Mouse (Mus musculus): Measurements from ENCODE around the gene Dkkl1. TPM values are rescaled to one million over a fixed set of nuclear protein-coding genes. Genes with fewer than 3 reads are reported as not detected.
A peak's percentile ranks its signal among the peaks of the same experiment; 100 is the strongest.

The Dkkl1 gene
- polyA plus RNA-seq, 2 experiments, result 4.8 to 14.8 TPM

- Histone ChIP-seq H3K36me3 (ENCODE audit: control insufficient read depth, insufficient read depth, low read length) (peaks cover 10% of the 10 kb centered on the region), H3K4me2 (replicated peaks; ENCODE audit: low read depth, low read length, severe bottlenecking) (no peak overlapping the region), H3K27ac (replicated peaks; ENCODE audit: low read depth, low read length) (no peak overlapping the region), H3K9ac (ENCODE audit: low read depth, low read length, severe bottlenecking) (no peak overlapping the region), H3K4me3 (replicated peaks; ENCODE audit: low read length) (no peak overlapping the region), H3K27me3 (ENCODE audit: control insufficient read depth, insufficient read depth, low read length) (no peaks in the 10 kb centered on the region), H3K9me3 (ENCODE audit: control insufficient read depth, low read length) (no peaks in the 10 kb centered on the region), H3K4me1 (ENCODE audit: control insufficient read depth, insufficient read depth, low read length) (peaks cover 27% of the 10 kb centered on the region)
- 78% methylated on average over 17 of the region's 17 CpGs for WGBS
- no peak for DNase-seq (ENCODE audit: low spot score)
- TF ChIP-seq POLR2A (IDR thresholded peaks at IDR 0.05; ENCODE audit: borderline replicate concordance, extremely low read depth, insufficient read depth, insufficient read length), result no peak
- ATAC-seq (ENCODE audit: low FRiP score, low read depth), result no peak
Observed at GRCm38 (mm10) chr7:45237747-45238699, 26.1 kb upstream of the Dkkl1 start.

GRCm38 (mm10) chr7:45235656-45236180 lies 23.8 kb upstream of the Dkkl1 start:
- Histone ChIP-seq H3K9ac (ENCODE audit: low read depth, low read length, severe bottlenecking) (peak overlapping the region; percentile 40), H3K36me3 (ENCODE audit: control insufficient read depth, insufficient read depth, low read length) (peaks cover 33% of the 10 kb centered on the region), H3K9me3 (ENCODE audit: control insufficient read depth, low read length) (no peaks in the 10 kb centered on the region), H3K27me3 (ENCODE audit: control insufficient read depth, insufficient read depth, low read length) (no peaks in the 10 kb centered on the region), H3K4me2 (replicated peaks; ENCODE audit: low read depth, low read length, severe bottlenecking) (peak overlapping the region; percentile 42), H3K4me3 (replicated peaks; ENCODE audit: low read length) (peak overlapping the region; percentile 21), H3K4me1 (ENCODE audit: control insufficient read depth, insufficient read depth, low read length) (peaks cover 23% of the 10 kb centered on the region), H3K27ac (replicated peaks; ENCODE audit: low read depth, low read length) (no peak overlapping the region; the same call in 1 of the 2 replicates)
- DNase-seq (ENCODE audit: low spot score), result no peak
- 25% methylated on average over 17 of the region's 17 CpGs for WGBS
- peak; percentile 12 for ATAC-seq (ENCODE audit: low FRiP score, low read depth)
- TF ChIP-seq POLR2A (IDR thresholded peaks at IDR 0.05; ENCODE audit: borderline replicate concordance, extremely low read depth, insufficient read depth, insufficient read length), result no peak

- Histone ChIP-seq H3K27ac (replicated peaks; ENCODE audit: low read depth, low read length) (no peak overlapping the region; the same call in 1 of the 2 replicates), H3K4me2 (replicated peaks; ENCODE audit: low read depth, low read length, severe bottlenecking) (peak overlapping the region; percentile 42), H3K9me3 (ENCODE audit: control insufficient read depth, low read length) (no peaks in the 10 kb centered on the region), H3K4me3 (replicated peaks; ENCODE audit: low read length) (peak overlapping the region; percentile 21), H3K9ac (ENCODE audit: low read depth, low read length, severe bottlenecking) (peak overlapping the region; percentile 40), H3K4me1 (ENCODE audit: control insufficient read depth, insufficient read depth, low read length) (peaks cover 21% of the 10 kb centered on the region), H3K27me3 (ENCODE audit: control insufficient read depth, insufficient read depth, low read length) (no peaks in the 10 kb centered on the region), H3K36me3 (ENCODE audit: control insufficient read depth, insufficient read depth, low read length) (peaks cover 33% of the 10 kb centered on the region)
- DNase-seq (ENCODE audit: low spot score), result peak; percentile 63
- 5% methylated on average over 21 of the region's 21 CpGs for WGBS
- TF ChIP-seq POLR2A (IDR thresholded peaks at IDR 0.05; ENCODE audit: borderline replicate concordance, extremely low read depth, insufficient read depth, insufficient read length), result peak; percentile 20; the same call in 1 of the 2 replicates
- peak; percentile 81 for ATAC-seq (ENCODE audit: low FRiP score, low read depth)
Observed at GRCm38 (mm10) chr7:45234922-45235571, 23.1 kb upstream of the Dkkl1 start.

- Histone ChIP-seq H3K9ac (ENCODE audit: low read depth, low read length, severe bottlenecking) (0 out of 2 replicates have a peak overlapping the region, but pooled peaks have one; percentile 31), H3K4me2 (replicated peaks; ENCODE audit: low read depth, low read length, severe bottlenecking) (peak overlapping the region; percentile 42), H3K4me3 (replicated peaks; ENCODE audit: low read length) (no peak overlapping the region), H3K36me3 (ENCODE audit: control insufficient read depth, insufficient read depth, low read length) (peaks cover 39% of the 10 kb centered on the region), H3K9me3 (ENCODE audit: control insufficient read depth, low read length) (no peaks in the 10 kb centered on the region), H3K27me3 (ENCODE audit: control insufficient read depth, insufficient read depth, low read length) (no peaks in the 10 kb centered on the region), H3K27ac (replicated peaks; ENCODE audit: low read depth, low read length) (peak overlapping the region; percentile 39; the same call in 1 of the 2 replicates), H3K4me1 (ENCODE audit: control insufficient read depth, insufficient read depth, low read length) (peaks cover 21% of the 10 kb centered on the region)
- no peak for ATAC-seq (ENCODE audit: low FRiP score, low read depth)
- TF ChIP-seq POLR2A (IDR thresholded peaks at IDR 0.05; ENCODE audit: borderline replicate concordance, extremely low read depth, insufficient read depth, insufficient read length), result no peak
- peak; percentile 41 for DNase-seq (ENCODE audit: low spot score)
- WGBS, result 9% methylated on average over 28 of the region's 29 CpGs
Observed at GRCm38 (mm10) chr7:45234333-45234841, 22.4 kb upstream of the Dkkl1 start.

Measured in limb, embryonic 14.5 days (tissue).